Mouse (Mus musculus) midbrain, embryonic 16.5 days (tissue): Measurements from ENCODE around the gene Prkar2b. TPM values are rescaled to one million over a fixed set of nuclear protein-coding genes. Genes with fewer than 3 reads are reported as not detected.

Experiments
- ATAC-seq: fragments of 200-750 bp; cut with Nextera tagmentation; 2 replicates; pipeline ENCODE4 v1.8.0; 2017; ENCODE audit warnings: moderate TSS enrichment
- H3K27ac ChIP-seq: fragments of 300-500 bp; sonication (generic); 2 replicates; pipeline ENCODE4 v1.5.1; 2014; ENCODE audit warnings: mild to moderate bottlenecking, low read length, mixed read lengths
- H3K27me3 ChIP-seq: fragments of 300-500 bp; sonication (generic); 2 replicates; pipeline ENCODE4 v1.6.1; 2014; ENCODE audit warnings: low read depth, low read length, mixed read lengths; ENCODE audit not compliant: control insufficient read depth, insufficient read depth
- H3K36me3 ChIP-seq: fragments of 300-500 bp; sonication (generic); 2 replicates; pipeline ENCODE4 v1.6.1; 2014; ENCODE audit warnings: mild to moderate bottlenecking, low read length, moderate library complexity, mixed read lengths; ENCODE audit not compliant: control insufficient read depth, insufficient read depth
- H3K4me1 ChIP-seq: fragments of 300-500 bp; sonication (generic); 2 replicates; pipeline ENCODE4 v1.6.1; 2014; ENCODE audit warnings: mild to moderate bottlenecking, low read length, mixed read lengths; ENCODE audit not compliant: control insufficient read depth, insufficient read depth
- H3K4me2 ChIP-seq: fragments of 300-500 bp; sonication (generic); 2 replicates; pipeline ENCODE4 v1.6.1; 2014; ENCODE audit warnings: mild to moderate bottlenecking, low read length, mixed read lengths
- H3K4me3 ChIP-seq: fragments of 300-500 bp; sonication (generic); 2 replicates; pipeline ENCODE4 v1.5.1; 2014; ENCODE audit warnings: low read depth, mild to moderate bottlenecking, low read length, moderate library complexity, mixed read lengths
- H3K9ac ChIP-seq: fragments of 300-500 bp; sonication (generic); 2 replicates; pipeline ENCODE4 v1.6.1; 2014; ENCODE audit warnings: low read depth, low read length, mixed read lengths
- H3K9me3 ChIP-seq: fragments of 300-500 bp; sonication (generic); replicated peaks from 2 replicates; pipeline ENCODE4 v1.6.1; 2014; ENCODE audit warnings: mild to moderate bottlenecking, low read length, mixed read lengths; ENCODE audit not compliant: control insufficient read depth, poor library complexity, severe bottlenecking
- WGBS: fragments of 180-500 bp; shearing (Covaris S2); extraction: QIAGEN DNeasy Blood & Tissue Kit; methylation state at CpG from one replicate; pipeline ENCODE4 v1.1.7; 2014; 5-methylcytosine and 5-hydroxymethylcytosine counted together
- polyA plus RNA-seq: library from polyadenylated mRNA; unstranded; fragments of >200 nt; fragmentation: Nextera tagmentation; extraction: Ambion mirVana; gene quantifications from 2 replicates; pipeline ENCODE4 v1.2.1, GENCODE M21; 2015

Gene Prkar2b
- polyA plus RNA-seq, 1 experiment from 2014 or later: 149 TPM

GRCm38 (mm10) chr12:31949759-31950658 lies 111.1 kb downstream of the Prkar2b start, which contains the start of gene Hbp1:
Gene Hbp1 (minus strand): TSS chr12:31950535.
- Histone ChIP-seq H3K36me3 (no peaks in the 10 kb centered on the region), H3K9ac (peak within 1 kb of the TSS; percentile 85), H3K4me1 (peaks cover 4% of the 10 kb centered on the region; the same call in 1 of the 2 replicates), H3K27ac (peak within 1 kb of the TSS; percentile 95), H3K27me3 (no peaks in the 10 kb centered on the region), H3K4me3 (peak within 1 kb of the TSS; percentile 94), H3K4me2 (peak within 1 kb of the TSS; percentile 79), H3K9me3 (no peaks in the 10 kb centered on the region)
- ATAC-seq: peak; percentile 98
- WGBS: under 1% methylated on average over 56 of the region's 71 CpGs

GRCm38 (mm10) chr12:31949193-31949741 lies 111.8 kb downstream of the Prkar2b start:
- ATAC-seq: peak; percentile 82
- no peaks in the 10 kb centered on the region for H3K9me3 ChIP-seq
- no peaks in the 10 kb centered on the region for H3K27me3 ChIP-seq
- peak overlapping the region; percentile 94 for H3K4me3 ChIP-seq
- H3K4me2 ChIP-seq: peak overlapping the region; percentile 75
- under 1% methylated on average over 47 of the region's 58 CpGs for WGBS
- H3K4me1 ChIP-seq: peaks cover 4% of the 10 kb centered on the region; the same call in 1 of the 2 replicates
- no peaks in the 10 kb centered on the region for H3K36me3 ChIP-seq
- peak overlapping the region; percentile 85 for H3K9ac ChIP-seq
- H3K27ac ChIP-seq: peak overlapping the region; percentile 95

- Histone ChIP-seq H3K4me1 (peaks cover 4% of the 10 kb centered on the region; the same call in 1 of the 2 replicates), H3K27ac (peak overlapping the region; percentile 95), H3K36me3 (no peaks in the 10 kb centered on the region; the same call in 1 of the 2 replicates), H3K27me3 (no peaks in the 10 kb centered on the region), H3K4me3 (peak overlapping the region; percentile 94), H3K9me3 (no peaks in the 10 kb centered on the region), H3K9ac (peak overlapping the region; percentile 85), H3K4me2 (peak overlapping the region; percentile 75)
- no peak for ATAC-seq
- 17% methylated on average over 7 of the region's 7 CpGs for WGBS
Observed at GRCm38 (mm10) chr12:31948101-31949000, 112.7 kb downstream of the Prkar2b start.

GRCm38 (mm10) chr12:31947476-31947875 lies 113.6 kb downstream of the Prkar2b start:
- Histone ChIP-seq H3K27ac (no peak overlapping the region), H3K9me3 (no peaks in the 10 kb centered on the region), H3K36me3 (peaks cover under 1% of the 10 kb centered on the region; the same call in 1 of the 2 replicates), H3K4me1 (peaks cover 4% of the 10 kb centered on the region; the same call in 1 of the 2 replicates), H3K27me3 (no peaks in the 10 kb centered on the region), H3K4me3 (no peak overlapping the region), H3K9ac (no peak overlapping the region), H3K4me2 (no peak overlapping the region)
- WGBS: 93% methylated on average over 5 of the region's 5 CpGs
- ATAC-seq: no peak

- WGBS: 93% methylated on average over 2 of the region's 2 CpGs
- peaks cover 5% of the 10 kb centered on the region; the same call in 1 of the 2 replicates for H3K36me3 ChIP-seq
- no peak overlapping the region for H3K27ac ChIP-seq
- H3K4me1 ChIP-seq: peaks cover 3% of the 10 kb centered on the region; the same call in 1 of the 2 replicates
- no peaks in the 10 kb centered on the region for H3K9me3 ChIP-seq
- H3K9ac ChIP-seq: no peak overlapping the region
- H3K4me2 ChIP-seq: no peak overlapping the region
- no peak for ATAC-seq
- no peak overlapping the region for H3K4me3 ChIP-seq
- H3K27me3 ChIP-seq: no peaks in the 10 kb centered on the region
Observed at GRCm38 (mm10) chr12:31944405-31944804, 116.7 kb downstream of the Prkar2b start.

- no peak for ATAC-seq
- no peak overlapping the region for H3K4me3 ChIP-seq
- H3K4me2 ChIP-seq: no peak overlapping the region
- peaks cover 7% of the 10 kb centered on the region; the same call in 1 of the 2 replicates for H3K36me3 ChIP-seq
- WGBS: 94% methylated on average over 4 of the region's 4 CpGs
- H3K4me1 ChIP-seq: no peaks in the 10 kb centered on the region; the same call in 1 of the 2 replicates
- H3K9ac ChIP-seq: no peak overlapping the region
- no peaks in the 10 kb centered on the region for H3K27me3 ChIP-seq
- no peak overlapping the region for H3K27ac ChIP-seq
- no peaks in the 10 kb centered on the region for H3K9me3 ChIP-seq
Observed at GRCm38 (mm10) chr12:31943020-31943654, 118.0 kb downstream of the Prkar2b start.

GRCm38 (mm10) chr12:31939026-31939425 lies 122.1 kb downstream of the Prkar2b start:
- no peak for ATAC-seq
- Histone ChIP-seq H3K4me3 (no peak overlapping the region), H3K9me3 (no peaks in the 10 kb centered on the region), H3K4me2 (no peak overlapping the region), H3K27ac (no peak overlapping the region), H3K4me1 (no peaks in the 10 kb centered on the region), H3K27me3 (no peaks in the 10 kb centered on the region), H3K36me3 (peaks cover 13% of the 10 kb centered on the region; the same call in 1 of the 2 replicates), H3K9ac (no peak overlapping the region)

- no peaks in the 10 kb centered on the region for H3K4me1 ChIP-seq
- H3K27me3 ChIP-seq: no peaks in the 10 kb centered on the region
- H3K9ac ChIP-seq: no peak overlapping the region
- no peak overlapping the region for H3K4me2 ChIP-seq
- WGBS: 96% methylated on average over 4 of the region's 4 CpGs
- no peaks in the 10 kb centered on the region for H3K9me3 ChIP-seq
- no peak overlapping the region for H3K4me3 ChIP-seq
- peaks cover 13% of the 10 kb centered on the region; the same call in 1 of the 2 replicates for H3K36me3 ChIP-seq
- H3K27ac ChIP-seq: no peak overlapping the region
- no peak for ATAC-seq
Observed at GRCm38 (mm10) chr12:31938391-31938997, 122.6 kb downstream of the Prkar2b start.
